Mouse (Mus musculus): ENCODE data around the gene Arl11. TPM values are rescaled to one million over a fixed set of nuclear protein-coding genes. Genes with fewer than 3 reads are reported as not detected.

The Arl11 gene
- polyA plus RNA-seq (2015; fragmentation: Nextera tagmentation; extraction: Ambion mirVana): 2.8 and 3.0 TPM in 2 replicates

DNA sequence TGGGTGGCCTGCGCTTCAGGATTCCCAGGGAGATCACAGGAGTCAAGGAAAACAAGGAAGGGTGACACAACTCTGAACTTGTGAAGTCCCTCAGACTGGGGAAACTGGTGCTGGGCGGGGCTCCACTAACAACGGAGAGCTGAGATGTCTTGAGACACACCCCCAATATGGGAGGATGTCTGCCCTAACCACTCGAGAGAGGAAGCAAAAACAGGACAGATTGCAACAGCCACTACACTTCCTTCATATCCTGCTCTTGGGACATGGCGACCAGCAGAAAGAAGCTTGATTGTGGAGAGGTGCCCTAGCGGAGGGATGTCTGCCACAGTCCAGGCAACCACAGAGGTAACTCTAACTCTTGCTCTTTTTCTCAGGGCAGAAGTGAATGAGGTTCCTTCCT lies at the start of gene Arl11:
Gene Arl11 (plus strand): TSS at position 161 of the 400 bp plus-strand sequence.
- Histone ChIP-seq H3K27me3 (ENCODE audit: insufficient read depth, low read length) (no peaks in the 10 kb centered on the region), H3K9me3 (ENCODE audit: low read length) (no peaks in the 10 kb centered on the region), H3K4me3 (ENCODE audit: low read depth, low read length) (peak within 1 kb of the TSS; percentile 25; the same call in 1 of the 2 replicates), H3K36me3 (replicated peaks; ENCODE audit: insufficient read depth, low read length) (no peaks in the 10 kb centered on the region), H3K4me2 (ENCODE audit: low read depth, low read length) (peak within 1 kb of the TSS; percentile 54), H3K9ac (replicated peaks) (no peak within 1 kb of the TSS), H3K27ac (ENCODE audit: low read depth) (peak within 1 kb of the TSS; percentile 73), H3K4me1 (ENCODE audit: insufficient read depth) (no peaks in the 10 kb centered on the region)
- ATAC-seq (peak; percentile 75), DNase-seq (peak; percentile 53)
- 25% methylated on average over 6 of the region's 6 CpGs for WGBS (ENCODE audit: insufficient replicate concordance)
- TF ChIP-seq CTCF (IDR thresholded peaks at IDR 0.05; ENCODE audit: low read depth) (peak; percentile 10; the same call in 1 of the 2 replicates), EP300 (IDR thresholded peaks at IDR 0.05; ENCODE audit: low read depth) (no peak)

GRCm38 (mm10) chr14:61267908-61268475 lies 41.6 kb upstream of the Arl11 start:
- Histone ChIP-seq H3K4me1 (ENCODE audit: insufficient read depth) (no peaks in the 10 kb centered on the region), H3K4me2 (ENCODE audit: low read depth, low read length) (no peak overlapping the region), H3K9ac (replicated peaks) (no peak overlapping the region), H3K9me3 (ENCODE audit: low read length) (no peaks in the 10 kb centered on the region; the same call in 1 of the 2 replicates), H3K27me3 (ENCODE audit: insufficient read depth, low read length) (no peaks in the 10 kb centered on the region), H3K4me3 (ENCODE audit: low read depth, low read length) (no peak overlapping the region), H3K27ac (ENCODE audit: low read depth) (no peak overlapping the region), H3K36me3 (replicated peaks; ENCODE audit: insufficient read depth, low read length) (no peaks in the 10 kb centered on the region)
- 66% methylated on average over 5 of the region's 5 CpGs for WGBS (ENCODE audit: insufficient replicate concordance)
- DNase-seq: no peak
- ATAC-seq: no peak
- TF ChIP-seq EP300 (IDR thresholded peaks at IDR 0.05; ENCODE audit: low read depth) (no peak), CTCF (IDR thresholded peaks at IDR 0.05; ENCODE audit: low read depth) (no peak)

DNA sequence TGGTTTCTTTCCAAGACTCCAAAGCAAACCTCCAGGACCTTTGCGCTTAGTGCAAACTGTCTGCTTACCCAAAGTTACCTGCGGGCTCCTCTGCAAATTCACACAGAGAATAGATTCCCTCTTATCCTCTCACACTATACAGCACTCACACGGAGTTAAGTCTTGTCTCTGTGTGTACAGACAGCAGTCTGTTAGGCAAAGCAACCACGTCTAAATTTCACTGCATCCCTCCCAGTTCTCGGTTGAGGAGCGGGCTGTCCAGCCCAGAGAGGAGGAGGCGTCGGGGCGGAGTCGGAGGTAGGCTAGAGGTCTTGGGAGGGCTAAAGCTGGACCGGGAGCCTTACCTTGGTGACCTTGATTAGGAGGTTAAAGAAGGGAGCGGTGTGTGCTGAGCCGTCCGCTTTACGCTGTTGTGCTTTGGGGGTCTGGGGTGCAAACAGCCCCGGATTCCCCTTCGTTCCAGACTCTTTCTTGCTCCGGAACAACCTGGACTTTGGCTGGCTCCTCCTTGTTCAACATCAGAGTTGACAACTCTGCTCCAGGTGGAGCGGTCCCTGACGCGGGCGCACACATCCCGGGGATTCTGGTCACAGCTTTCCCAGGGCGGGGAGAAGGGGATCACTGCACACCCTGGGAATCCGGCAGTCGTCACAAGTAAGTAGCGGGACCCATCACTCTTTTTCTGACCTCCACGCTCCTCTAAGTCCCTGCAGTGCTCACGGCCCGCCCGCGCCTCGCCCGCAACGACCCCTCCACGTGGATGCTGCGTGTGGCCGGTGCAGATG lies 34.9 kb upstream of the Arl11 start:
- TF ChIP-seq CTCF (IDR thresholded peaks at IDR 0.05; ENCODE audit: low read depth) (no peak), EP300 (IDR thresholded peaks at IDR 0.05; ENCODE audit: low read depth) (no peak)
- H3K27ac ChIP-seq (ENCODE audit: low read depth): no peak overlapping the region
- peak overlapping the region; percentile 57 for H3K4me2 ChIP-seq (ENCODE audit: low read depth, low read length)
- 0 out of 2 replicates have a peak, but pooled peaks cover 2% of the 10 kb centered on the region for H3K4me1 ChIP-seq (ENCODE audit: insufficient read depth)
- ATAC-seq (no peak), DNase-seq (no peak)
- H3K9me3 ChIP-seq (ENCODE audit: low read length): no peaks in the 10 kb centered on the region
- no peaks in the 10 kb centered on the region for H3K36me3 ChIP-seq (replicated peaks; ENCODE audit: insufficient read depth, low read length)
- WGBS (ENCODE audit: insufficient replicate concordance): 10% methylated on average over 38 of the region's 38 CpGs
- H3K27me3 ChIP-seq (ENCODE audit: insufficient read depth, low read length): peaks cover 22% of the 10 kb centered on the region
- H3K4me3 ChIP-seq (ENCODE audit: low read depth, low read length): no peak overlapping the region
- H3K9ac ChIP-seq (replicated peaks): no peak overlapping the region

GRCm38 (mm10) chr14:61277285-61277684 lies 32.3 kb upstream of the Arl11 start:
- Histone ChIP-seq H3K4me1 (ENCODE audit: insufficient read depth) (0 out of 2 replicates have a peak, but pooled peaks cover 2% of the 10 kb centered on the region), H3K4me2 (ENCODE audit: low read depth, low read length) (no peak overlapping the region), H3K9ac (replicated peaks) (no peak overlapping the region), H3K4me3 (ENCODE audit: low read depth, low read length) (no peak overlapping the region), H3K36me3 (replicated peaks; ENCODE audit: insufficient read depth, low read length) (no peaks in the 10 kb centered on the region), H3K27ac (ENCODE audit: low read depth) (no peak overlapping the region), H3K9me3 (ENCODE audit: low read length) (no peaks in the 10 kb centered on the region), H3K27me3 (ENCODE audit: insufficient read depth, low read length) (peaks cover 22% of the 10 kb centered on the region)
- peak; percentile 72 for DNase-seq
- WGBS (ENCODE audit: insufficient replicate concordance): 15% methylated on average over 1 of the region's 1 CpGs
- TF ChIP-seq CTCF (IDR thresholded peaks at IDR 0.05; ENCODE audit: low read depth): peak; percentile 78
- no peak for TF ChIP-seq EP300 (IDR thresholded peaks at IDR 0.05; ENCODE audit: low read depth)
- ATAC-seq: no peak

GRCm38 (mm10) chr14:61278676-61279300 lies 30.8 kb upstream of the Arl11 start:
- DNase-seq: no peak
- peaks cover 22% of the 10 kb centered on the region for H3K27me3 ChIP-seq (ENCODE audit: insufficient read depth, low read length)
- no peak overlapping the region for H3K9ac ChIP-seq (replicated peaks)
- WGBS (ENCODE audit: insufficient replicate concordance): 59% methylated on average over 7 of the region's 7 CpGs
- H3K4me1 ChIP-seq (ENCODE audit: insufficient read depth): 0 out of 2 replicates have a peak, but pooled peaks cover 2% of the 10 kb centered on the region
- no peak for ATAC-seq
- H3K36me3 ChIP-seq (replicated peaks; ENCODE audit: insufficient read depth, low read length): no peaks in the 10 kb centered on the region
- no peak overlapping the region for H3K27ac ChIP-seq (ENCODE audit: low read depth)
- H3K4me2 ChIP-seq (ENCODE audit: low read depth, low read length): no peak overlapping the region
- no peaks in the 10 kb centered on the region for H3K9me3 ChIP-seq (ENCODE audit: low read length)
- no peak for TF ChIP-seq EP300 (IDR thresholded peaks at IDR 0.05; ENCODE audit: low read depth)
- no peak for TF ChIP-seq CTCF (IDR thresholded peaks at IDR 0.05; ENCODE audit: low read depth)
- no peak overlapping the region for H3K4me3 ChIP-seq (ENCODE audit: low read depth, low read length)
